Mouse (Mus musculus): ENCODE measurements at regions not wholly inside any gene's neighbourhood (a gene's known extent, or its start where the extent isn't known, plus 50 kb on each side); places are given as distances from the start of the nearest gene placed in this dataset.

DNA sequence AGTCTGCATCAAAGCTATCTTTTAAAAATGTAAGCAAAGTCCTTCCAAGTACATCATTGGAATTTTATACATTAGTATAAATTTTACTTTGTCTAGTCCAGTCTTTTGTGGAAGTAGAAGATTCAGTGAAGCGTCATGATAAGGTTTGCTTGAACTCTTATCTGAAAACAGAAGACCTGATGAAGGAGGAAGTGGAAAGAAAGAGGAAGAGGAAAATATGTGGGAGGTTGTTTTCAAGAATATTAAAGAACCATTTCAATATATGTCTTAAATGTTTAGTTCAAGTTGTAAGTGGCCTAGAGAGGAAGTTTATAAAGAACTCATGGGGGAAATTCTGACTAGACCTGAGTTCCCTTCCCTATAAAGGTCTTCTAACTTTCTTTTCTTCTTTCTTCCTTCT lies 462.3 kb upstream of the Mef2c start:
- no peak for DNase-seq

DNA sequence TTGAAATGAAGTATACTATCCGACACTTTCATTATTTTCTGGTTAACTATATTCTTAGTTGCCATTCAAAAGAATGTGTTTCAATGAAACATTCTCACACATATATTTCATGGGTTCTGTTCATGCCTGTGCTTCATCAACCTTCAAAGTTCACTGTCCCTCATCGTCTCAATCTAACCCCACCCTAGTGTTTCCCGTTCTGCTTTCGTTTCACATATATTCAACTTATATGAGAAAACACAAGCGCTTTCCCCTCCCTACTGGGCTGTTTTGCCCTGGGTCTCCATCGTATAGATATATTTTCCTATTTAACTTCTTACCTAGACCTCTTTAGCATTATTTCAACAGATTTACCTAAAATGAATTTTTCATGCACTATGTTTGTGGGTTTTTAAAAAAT lies 458.3 kb upstream of the Mef2c start:
- DNase-seq, result no peak

DNA sequence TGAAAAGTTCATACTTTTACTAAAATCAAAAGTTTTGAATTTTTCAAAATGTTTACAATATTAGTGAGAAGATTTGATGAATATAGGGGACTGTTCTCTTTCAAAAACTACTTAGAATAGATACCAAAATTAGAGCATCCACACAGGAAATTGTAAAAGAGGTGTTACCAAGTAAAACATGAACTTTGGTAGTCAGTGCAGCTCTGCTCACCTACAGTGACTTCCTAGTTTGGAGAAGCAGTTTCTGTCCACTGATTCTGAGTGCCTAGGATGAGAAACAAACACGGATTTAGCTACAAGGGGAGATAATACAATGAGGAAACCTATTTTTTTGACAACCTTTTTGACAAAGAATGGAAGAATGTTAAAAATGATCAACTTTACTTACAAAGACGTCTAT lies 457.9 kb upstream of the Mef2c start:
- no peak for DNase-seq

DNA sequence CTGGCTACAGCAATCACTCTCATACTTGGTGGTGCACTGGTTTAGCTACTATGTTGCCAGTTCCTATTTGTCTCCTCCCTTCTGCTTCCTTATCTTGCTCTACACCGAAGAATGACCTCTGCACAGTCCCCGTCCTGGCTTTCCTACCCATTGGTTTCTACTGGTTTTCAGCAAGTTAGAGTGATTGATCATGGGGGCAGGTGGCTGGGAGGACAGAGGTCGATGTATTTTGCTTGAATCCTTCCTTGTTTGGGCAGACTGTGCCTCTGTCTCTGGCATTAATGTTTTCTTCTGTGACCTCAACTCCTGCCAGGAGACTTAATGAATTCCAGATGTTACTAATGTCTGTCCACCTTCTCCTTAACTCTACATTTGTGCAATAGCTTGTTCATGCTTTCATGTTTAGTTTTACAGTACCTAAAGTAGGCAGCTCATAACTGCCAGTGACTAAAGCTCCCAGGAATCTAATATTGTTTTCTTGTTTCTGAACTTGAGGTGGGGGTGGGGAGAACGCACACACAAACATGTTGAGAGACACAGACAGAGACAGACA lies 457.2 kb upstream of the Mef2c start:
- DNase-seq, result no peak

DNA sequence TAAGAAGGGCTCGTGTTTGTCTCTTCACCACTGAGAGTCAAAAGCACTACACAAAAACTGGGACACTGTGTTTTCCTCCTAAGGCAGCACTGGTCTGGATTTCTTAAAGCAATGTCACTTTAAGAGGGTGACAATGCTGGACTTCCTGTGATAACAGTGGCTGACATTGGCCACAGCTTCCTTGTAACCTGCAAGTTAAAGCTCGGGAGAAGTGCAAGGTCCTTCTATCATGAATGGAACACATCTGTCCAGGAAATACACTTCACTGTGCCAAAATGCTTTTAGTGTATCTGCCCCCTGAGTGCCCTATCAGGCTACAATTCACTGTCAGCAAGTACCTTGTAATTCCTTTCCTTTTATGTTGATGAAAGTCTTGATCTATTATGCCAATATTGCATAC lies 448.0 kb upstream of the Mef2c start:
- no peak for DNase-seq

DNA sequence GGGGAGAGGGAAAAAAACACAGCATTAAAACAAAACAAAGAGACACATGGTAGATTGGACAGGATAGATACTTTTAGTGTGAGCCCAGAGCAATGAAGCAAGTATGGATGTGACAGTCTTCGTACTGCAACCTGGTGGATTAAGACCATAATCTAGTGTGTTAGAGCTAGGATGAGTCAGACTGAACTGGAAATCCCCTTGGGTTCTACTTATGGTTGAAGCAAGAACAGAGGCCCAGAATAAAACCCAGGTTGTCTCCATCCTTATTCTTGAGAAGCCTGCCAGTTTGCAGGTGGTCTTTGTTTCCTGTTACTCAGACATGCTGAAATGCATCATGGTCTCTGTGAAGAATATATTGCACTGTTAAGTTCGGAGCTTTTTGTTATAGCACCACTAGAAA lies 447.4 kb upstream of the Mef2c start:
- DNase-seq, result no peak

DNA sequence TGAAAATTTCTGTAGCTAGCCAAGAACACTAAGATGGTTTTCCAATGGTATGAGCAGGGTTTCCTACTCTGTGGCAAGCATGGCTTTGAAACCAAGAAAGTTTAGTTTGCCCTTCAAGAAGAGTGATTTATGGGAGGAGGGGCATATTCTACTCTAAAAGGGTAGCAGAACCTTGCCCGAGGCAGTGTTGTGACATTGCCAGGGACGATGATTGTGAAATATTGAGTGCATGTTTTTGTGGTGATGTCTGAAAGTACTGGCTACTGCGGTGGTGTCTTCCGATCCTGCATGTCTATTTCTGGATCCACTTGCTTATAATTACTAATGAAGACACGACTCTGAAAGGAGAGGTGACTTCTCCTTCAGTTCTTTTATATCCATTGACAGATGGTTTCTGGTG lies 439.1 kb upstream of the Mef2c start:
- no peak for DNase-seq

DNA sequence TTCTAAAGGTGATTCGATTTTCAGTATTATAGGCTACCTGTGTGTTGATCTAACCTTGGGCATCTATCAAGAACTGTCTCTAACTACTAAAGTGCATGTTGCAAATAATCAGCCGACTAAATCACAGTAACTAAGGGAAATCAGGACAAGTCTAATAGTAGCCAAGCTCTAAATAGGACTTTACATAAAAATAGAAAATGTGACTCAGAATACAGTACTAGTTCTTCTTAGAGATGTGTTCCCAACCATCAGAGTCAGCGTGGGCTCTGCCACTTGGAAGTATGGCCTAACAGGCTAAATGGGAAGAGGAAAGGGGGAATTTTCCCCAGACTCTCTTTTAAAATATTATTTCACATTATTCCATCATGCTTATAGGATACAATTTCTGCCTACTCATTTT lies 438.6 kb upstream of the Mef2c start:
- no peak for DNase-seq

DNA sequence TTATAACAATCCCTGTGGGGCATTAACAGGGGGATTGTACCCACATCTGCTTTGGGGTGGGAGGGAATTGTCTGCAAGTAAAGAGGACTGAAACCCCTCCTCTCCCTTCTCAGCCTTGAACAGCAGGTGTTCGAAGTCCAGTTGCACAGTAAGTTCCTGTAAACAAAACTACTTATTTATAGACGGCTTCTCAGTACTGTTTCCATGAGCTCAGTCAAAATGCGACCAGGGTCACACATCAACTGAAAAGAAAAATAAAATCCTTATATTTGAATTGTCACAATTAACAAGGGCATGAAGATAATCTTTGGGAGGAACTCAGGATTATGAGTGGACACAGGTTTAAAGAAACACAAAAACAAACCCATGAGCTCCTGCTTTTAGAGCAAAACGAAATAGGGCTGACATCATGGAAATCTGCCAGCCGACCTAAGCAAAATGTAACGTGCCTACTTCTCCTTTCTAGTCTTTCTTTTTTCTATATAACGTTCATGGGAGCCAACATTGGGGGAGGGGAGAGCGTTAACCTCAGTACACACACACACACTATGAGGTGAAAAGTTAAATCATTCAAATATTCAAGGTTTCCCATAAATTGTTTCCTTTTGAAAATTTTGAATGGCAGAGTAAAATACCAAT lies 437.6 kb upstream of the Mef2c start:
- no peak for DNase-seq

DNA sequence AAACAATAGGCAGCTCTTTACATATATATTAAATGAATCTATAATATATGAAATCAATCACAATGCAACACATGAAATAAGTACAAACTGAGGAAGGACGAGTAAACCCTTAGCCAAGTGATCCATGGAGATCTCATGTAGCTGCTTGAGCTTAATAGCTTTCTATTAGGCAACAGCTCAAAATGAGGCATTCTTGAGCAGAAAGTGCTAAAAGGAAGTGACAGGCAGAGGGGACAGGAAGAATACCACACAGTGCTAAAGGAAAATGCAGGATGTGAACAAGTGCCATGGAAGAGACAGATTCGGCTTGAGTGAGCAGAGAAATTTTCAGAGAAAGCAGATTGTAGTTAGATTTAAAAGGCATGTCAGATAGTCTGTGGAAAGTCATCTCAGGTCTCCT lies 436.3 kb upstream of the Mef2c start:
- no peak for DNase-seq

DNA sequence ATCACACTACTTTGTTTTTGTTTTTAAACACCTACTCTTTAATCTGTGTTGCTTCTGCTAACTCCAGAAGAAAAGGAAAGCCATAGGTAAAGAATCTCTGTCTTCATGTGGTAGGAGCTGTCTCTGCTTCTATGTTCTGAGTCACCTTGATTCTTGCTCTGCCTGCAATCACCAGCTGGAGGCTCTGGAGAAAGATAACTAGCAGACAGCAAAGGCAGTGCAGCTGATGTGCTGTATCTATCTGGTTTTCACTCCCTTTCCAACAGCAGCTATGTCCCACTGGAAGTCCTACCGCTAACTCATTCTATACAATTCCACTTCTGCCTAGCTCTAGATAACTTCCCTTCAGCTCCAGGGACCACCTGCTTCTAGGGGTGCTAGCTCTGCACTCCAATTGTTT lies 435.2 kb upstream of the Mef2c start:
- no peak for DNase-seq

DNA sequence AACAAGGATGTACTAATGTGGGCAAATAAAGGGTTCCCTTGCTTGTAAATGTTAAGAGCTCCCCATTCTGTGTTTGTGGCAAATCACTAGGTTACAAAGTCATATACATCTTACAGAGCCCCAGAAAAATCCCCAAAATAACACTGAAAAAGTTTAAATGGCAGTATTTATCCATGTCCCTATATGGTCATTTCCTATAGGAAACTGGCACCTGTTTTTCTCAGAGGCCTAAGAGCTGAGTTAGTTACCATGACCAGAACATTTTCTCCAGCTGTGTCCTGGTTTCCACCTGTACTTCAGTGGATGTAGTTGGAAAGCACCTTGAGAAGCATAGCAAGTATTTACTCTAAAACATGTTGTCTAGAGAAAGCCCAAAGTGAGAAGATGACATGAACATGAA lies 434.5 kb upstream of the Mef2c start:
- no peak for DNase-seq

DNA sequence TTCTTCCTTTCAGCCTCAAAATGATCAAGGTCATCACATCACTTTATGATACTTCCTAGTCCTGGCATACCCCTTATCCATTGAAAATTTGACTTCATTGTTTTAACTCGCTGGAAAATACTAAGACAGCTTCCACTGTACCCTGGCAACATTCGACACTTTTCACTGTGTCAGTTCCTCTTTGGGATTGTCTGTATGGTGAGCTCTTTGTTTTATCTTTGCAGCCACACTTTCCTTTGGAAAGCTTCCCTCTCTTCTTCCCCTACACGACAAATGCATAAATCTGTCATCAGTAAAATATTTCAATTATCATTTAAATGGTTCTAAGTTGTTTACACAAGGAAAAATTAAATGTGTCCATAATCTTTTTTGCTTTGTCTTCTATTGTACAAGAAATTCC lies 431.8 kb upstream of the Mef2c start:
- no peak for DNase-seq

DNA sequence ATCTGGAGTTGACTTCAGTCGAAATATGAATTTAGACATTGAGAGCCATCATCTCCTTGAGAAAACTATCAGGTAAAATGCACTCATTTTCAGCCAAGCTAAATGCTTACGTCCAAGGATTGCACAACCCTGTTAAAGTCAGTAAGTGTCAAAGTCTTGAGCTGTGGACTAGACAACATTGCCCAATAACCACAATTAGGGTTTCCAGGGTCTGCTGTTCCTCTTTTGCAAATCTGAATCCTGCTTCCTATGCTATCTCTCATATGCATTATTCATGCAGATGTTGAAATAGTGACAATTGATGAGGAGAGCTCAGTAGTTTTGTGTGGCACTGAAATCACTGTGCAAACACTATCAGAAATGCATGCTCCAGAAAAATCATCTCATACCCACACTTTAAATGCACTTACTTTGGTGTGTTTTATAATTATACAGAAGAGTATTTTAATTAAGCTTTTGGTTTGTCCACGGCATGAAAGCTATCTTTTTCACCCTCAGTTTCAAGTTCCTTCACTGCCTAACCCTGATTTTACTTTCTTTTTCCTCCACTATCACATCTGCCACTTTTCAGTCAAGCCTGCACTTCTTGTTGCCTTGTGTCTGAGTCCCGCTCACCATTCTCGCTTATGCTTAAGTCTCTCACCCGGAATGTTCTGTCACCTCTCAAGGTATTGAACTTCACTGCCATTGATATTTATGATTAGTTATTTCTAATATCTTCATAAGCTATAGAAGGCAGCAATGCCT lies 429.4 kb upstream of the Mef2c start:
- no peak for DNase-seq

DNA sequence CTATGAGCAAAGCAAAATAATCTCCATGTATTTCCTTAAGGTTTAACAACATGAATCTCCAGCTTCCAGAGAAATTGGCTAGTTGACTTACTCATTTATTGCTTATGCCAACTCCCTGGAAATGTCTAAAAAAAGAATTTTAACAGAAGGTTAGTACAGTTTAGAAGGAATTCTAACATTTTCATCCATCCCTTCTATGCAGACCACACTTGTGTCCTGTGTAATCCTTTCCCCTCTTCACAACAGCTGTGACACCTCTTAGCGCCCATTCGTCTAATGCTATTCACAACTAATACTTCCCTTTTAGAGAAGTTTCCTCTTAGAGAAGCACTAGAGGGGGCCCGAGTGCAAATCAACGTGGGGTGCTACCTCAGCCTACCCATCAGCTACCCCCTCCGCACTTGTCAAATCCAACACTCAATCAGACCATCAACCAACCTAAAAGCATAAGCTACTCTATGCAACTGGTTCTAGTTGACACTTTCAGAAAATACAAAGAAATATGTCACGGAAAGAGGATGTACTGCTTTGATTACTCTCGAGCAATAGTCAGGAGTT lies 428.4 kb upstream of the Mef2c start:
- DNase-seq, result no peak

DNA sequence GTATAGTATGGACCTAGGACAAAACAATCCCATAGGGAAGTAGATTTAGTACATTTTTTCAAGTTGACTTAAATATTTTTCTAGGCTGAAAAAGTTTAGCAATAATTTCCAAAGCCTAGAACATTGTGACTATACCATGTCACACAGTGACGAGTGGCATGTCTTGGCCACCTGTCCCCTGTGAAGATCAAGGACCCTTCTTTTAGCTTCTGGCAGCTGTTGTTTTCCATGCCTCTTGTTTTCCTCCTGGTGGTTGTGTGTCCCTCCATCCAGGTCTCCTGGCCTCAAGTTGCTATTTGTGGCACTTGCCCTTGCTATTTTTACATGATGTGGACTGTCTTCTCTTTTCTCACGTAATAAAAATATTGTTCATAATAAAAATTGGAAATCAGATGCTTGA lies 427.2 kb upstream of the Mef2c start:
- no peak for DNase-seq

DNA sequence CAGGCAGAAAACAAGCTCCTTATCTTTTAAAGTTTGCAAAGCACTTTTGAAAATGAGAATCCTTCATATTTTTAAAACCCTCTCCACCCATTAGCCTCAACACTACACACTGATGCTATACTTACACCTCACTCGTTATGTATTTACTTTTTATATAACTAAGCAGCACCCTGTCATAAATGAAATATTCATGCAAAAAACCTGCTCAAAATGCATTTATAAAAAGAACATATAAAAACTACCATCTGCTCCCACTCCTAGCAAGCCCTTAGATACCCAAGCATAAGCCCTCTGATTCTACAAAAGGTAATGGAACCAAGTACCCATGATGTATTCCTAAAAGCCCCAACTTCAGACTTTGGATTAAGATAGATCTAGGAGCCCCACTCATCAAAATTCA lies 426.7 kb upstream of the Mef2c start:
- no peak for DNase-seq

DNA sequence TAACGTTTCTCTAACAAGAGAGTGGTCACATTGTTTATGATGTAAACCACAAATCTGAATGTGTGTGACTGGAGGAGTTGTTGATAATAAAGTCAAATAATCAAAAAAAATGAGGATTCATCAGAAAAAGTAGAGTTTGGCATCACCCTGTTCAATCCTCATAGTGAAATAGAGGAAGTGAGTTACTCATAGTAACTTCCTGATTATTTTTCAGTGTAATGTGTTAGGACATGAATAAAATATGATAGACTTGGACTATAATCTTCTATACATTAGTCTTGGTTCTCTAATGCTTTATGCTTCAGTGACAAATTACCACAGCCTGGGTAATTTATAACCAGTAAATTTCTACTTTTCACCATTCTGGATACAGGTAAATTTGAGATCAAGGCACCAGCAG lies 424.5 kb upstream of the Mef2c start:
- no peak for DNase-seq

DNA sequence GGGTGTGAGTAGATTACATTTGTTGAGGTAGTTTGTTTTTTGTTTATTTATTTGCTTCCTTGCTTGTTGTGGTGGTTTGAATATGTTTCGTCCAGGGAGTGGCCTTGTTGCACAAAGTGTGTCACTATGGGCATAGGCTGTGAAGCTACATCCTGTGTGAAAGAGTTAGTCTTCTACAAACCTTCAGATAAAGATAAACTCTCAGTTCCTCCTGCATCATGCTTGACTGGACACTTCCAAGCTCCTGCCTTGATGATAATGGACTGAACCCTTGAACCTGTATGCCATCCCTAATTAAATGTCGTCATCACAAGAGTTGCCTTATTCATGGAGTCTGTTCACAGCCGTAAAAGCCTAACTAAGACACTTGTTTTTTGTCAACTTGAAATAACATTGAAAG lies 418.9 kb upstream of the Mef2c start:
- DNase-seq, result no peak

DNA sequence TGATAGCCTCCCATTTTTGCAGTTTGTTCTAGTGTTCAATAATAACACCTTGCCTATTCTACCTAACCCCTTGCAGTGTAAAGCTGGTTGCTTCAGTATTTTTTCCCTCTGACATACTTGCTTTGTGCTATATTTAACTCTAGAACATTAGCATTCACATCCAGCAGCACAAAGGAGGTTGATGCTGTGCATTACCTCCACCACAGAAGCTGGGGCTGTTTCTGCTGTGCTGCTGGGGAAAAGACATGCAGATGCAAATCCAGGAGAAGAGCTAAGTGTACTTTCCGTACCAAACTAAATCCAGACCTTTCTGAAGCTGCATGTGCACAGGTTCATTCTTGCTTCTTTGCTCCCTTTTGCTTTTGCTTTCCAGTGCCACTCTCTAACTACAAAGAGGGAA lies 403.9 kb upstream of the Mef2c start:
- DNase-seq, result no peak

DNA sequence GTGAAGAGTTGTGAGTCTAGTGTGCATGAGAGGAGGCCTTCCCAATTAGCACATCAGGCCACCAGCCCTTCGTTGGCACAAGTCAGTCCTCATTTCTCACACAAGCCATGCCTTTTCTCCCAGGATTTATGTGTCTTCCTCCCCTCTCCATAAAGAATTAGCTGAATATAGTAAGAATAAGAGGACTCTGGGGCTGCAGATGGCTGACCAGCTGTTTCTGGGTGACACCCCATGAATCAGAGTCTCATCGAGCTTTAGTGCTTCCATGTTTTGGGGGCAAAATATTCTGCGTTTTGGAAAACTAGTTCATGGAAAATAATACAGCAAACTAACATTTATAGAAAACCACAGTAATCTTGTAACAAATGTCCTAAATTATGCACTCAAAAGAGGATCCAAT lies 393.2 kb upstream of the Mef2c start:
- DNase-seq, result no peak

DNA sequence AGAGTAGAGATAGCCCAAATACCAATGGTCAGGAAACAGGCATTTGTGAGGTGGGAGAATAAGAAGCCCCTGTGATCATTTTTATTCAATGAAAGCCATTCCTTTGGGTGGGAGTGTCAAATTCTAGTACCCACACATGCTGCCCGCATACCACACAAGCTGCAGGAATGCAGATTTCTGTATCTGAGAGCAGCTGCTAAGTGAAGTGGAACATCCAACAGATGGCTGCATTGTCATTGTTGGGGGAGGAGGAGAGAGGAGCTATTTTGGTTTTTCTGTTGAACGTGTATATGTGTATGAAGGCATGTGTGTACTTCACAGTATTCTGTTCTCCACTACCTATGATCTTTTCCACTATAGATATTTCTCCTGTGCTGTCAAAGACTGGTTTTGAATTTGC lies 392.3 kb upstream of the Mef2c start:
- peak; percentile 9 for DNase-seq

DNA sequence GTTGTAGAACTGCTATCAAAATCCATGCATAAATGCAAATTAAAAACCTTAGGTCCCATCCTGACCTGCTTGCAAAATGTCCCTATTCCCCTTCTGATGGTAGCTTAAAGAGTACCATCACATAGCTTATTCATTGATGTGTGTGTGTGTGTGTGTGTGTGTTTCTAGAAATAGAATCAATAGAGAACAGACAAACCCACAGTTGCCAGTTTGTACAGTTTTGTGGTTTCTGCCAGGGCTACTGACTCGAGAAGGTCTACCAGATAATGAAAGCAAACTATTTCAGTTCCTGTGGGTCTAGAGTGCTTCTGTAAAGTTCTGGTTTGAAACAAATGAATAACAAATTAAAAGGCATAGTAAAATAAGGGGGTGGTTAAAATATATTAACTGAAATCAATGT lies 391.5 kb upstream of the Mef2c start:
- DNase-seq, result no peak

DNA sequence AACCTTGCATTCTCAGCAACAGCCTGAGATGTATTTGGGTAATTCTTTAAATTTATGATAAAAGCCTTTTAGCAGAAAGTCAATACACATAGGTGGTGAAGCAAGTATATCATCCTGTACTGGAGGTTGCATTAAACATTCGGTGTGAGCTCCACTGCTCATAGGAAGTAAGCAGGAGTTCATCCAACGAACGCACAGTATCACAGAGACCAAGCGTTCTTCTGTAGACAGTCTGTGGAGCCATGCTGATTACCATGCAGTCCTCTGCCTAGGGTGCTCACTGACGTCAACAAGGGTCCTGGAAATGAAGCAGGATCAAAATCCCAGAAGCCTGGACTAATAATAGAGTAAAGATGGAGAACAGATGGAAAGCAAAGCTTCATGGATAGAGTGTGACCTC lies 391.1 kb upstream of the Mef2c start:
- DNase-seq, result no peak

DNA sequence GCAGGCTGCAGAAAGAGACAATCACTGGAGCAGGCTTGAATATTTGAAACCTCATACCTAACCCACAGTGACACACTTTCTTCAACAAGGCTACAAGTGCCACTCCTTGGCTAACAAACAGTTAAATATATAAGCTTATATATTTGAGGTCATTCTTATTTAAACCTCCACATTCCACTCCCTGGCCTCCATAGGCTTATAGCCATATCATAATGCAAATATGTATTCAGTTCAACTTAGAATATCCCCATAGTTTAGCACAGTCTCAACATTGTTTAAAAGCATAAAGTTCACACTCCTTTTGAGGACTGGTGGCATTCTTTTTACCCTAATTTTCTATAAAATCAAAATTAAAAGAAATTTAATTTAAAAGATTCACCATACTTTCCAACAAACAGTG lies 390.0 kb upstream of the Mef2c start:
- no peak for DNase-seq
